Mouse (Mus musculus): ENCODE measurements at regions not wholly inside any gene's neighbourhood (a gene's known extent, or its start where the extent isn't known, plus 50 kb on each side); places are given as distances from the start of the nearest gene placed in this dataset.
"Not testable (repeated sequence)": the region's sequence is repeated elsewhere in the genome, so short reads cannot be mapped to it uniquely, and the experiment has no call there.

DNA sequence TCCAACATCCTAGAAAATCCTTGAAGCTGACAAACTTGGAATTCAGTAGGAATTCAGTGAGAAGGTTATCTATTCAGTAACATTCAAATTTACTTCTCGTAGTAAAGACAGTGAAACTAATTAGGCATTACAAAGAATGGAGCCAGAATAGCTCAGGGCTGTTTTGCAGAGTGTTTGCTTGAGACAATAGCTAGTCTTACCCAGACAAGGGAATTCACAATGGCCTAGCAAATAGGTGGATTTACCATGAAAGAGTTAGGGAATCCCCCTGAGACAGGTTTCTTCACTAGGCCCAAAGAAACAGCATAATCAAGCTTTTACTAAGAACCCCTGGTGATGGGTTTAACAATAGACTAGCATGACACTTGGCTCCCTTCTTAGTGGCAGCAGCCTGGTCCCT lies 699.2 kb upstream of the Dmd start:
- WGBS: 58% methylated on average over 1 of the region's 1 CpGs

DNA sequence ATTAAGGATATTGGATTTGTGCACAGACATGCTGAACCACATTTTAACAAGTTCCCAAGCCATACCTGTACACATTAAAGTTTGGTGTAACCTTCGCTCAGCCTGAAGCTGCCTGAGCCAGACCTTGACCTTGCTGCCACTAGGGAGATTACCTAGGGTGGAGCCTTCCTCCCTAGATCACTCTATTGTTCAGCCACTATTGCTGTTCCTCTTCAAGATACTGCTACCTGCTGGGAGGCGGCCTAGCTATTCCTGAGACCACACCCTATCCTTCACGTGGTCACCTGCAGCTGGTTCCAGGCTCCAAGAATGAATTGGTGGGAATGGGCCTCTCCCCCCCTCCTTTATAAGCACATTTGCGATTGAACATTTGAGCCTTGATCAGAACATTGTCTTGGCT lies 666.3 kb upstream of the Dmd start:
- not testable (repeated sequence) for H3K9me3 ChIP-seq (ENCODE audit: control insufficient read depth, low read length); H3K36me3 ChIP-seq (ENCODE audit: control insufficient read depth, insufficient read depth, low read length); DNase-seq (ENCODE audit: low spot score); H3K4me3 ChIP-seq (ENCODE audit: low read depth, low read length); ATAC-seq (ENCODE audit: low FRiP score, low TSS enrichment); H3K9ac ChIP-seq (ENCODE audit: low read length); H3K27ac ChIP-seq (replicated peaks); H3K4me2 ChIP-seq (replicated peaks; ENCODE audit: low read depth); H3K4me1 ChIP-seq (replicated peaks; ENCODE audit: control insufficient read depth, insufficient read depth); H3K27me3 ChIP-seq (ENCODE audit: control insufficient read depth, insufficient read depth, low read length)
- 73% methylated on average over 4 of the region's 4 CpGs for WGBS

More for the DNA sequence above, 699.2 kb upstream of the Dmd start:
- not testable (repeated sequence) for H3K4me3 ChIP-seq (ENCODE audit: low read depth, low read length); H3K9me3 ChIP-seq (ENCODE audit: control insufficient read depth, low read length); H3K27me3 ChIP-seq (ENCODE audit: control insufficient read depth, insufficient read depth, low read length); H3K36me3 ChIP-seq (ENCODE audit: control insufficient read depth, insufficient read depth, low read length); H3K4me2 ChIP-seq (replicated peaks; ENCODE audit: low read depth); H3K4me1 ChIP-seq (replicated peaks; ENCODE audit: control insufficient read depth, insufficient read depth); H3K9ac ChIP-seq (ENCODE audit: low read length); ATAC-seq (ENCODE audit: low FRiP score, low TSS enrichment); H3K27ac ChIP-seq (replicated peaks); DNase-seq (ENCODE audit: low spot score)

DNA sequence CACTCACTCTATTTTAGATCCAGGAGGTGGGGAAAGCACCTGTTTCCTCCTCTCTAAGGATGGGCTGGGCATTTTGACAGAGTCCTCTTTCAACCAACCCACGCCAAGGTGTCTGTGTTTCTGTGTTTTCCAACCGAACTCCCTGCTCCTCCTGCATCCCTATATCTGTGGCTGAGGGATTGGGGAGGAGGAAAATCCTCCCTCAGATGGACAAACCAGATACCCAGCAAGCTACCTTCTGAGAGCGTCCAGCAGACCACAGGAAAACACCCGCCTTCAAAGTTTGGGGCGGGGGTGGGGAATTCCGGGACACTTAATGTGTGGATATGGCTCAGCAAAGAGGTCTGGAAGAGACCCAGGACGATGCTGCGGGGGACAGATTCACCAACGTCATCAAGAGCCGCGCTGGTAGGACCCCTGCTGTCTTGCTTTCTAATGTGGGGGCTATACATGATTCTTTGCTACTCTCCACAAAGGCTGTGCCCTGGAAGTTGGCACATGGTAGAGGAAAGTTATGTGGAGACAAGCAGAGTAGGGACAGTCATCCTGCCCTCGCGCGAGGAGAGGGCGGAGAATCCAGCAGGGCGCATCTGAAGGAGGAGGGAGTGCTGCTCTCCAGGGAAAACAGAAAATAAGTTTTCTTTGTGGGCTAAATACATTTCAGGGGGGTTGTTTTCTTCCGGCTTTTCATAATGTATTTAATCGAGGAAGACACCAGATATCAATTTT lies 637.7 kb upstream of the Dmd start:
- WGBS: 20% methylated on average over 18 of the region's 18 CpGs
- DNase-seq (ENCODE audit: low spot score) (no peak), ATAC-seq (ENCODE audit: low FRiP score, low TSS enrichment) (no peak)
- Histone ChIP-seq H3K27ac (replicated peaks) (no peak overlapping the region), H3K4me1 (replicated peaks; ENCODE audit: control insufficient read depth, insufficient read depth) (no peaks in the 10 kb centered on the region), H3K36me3 (ENCODE audit: control insufficient read depth, insufficient read depth, low read length) (no peaks in the 10 kb centered on the region), H3K9me3 (ENCODE audit: control insufficient read depth, low read length) (no peaks in the 10 kb centered on the region), H3K4me3 (ENCODE audit: low read depth, low read length) (peak overlapping the region; percentile 15), H3K4me2 (replicated peaks; ENCODE audit: low read depth) (peak overlapping the region; percentile 29; the same call in 1 of the 2 replicates), H3K9ac (ENCODE audit: low read length) (no peak overlapping the region), H3K27me3 (ENCODE audit: control insufficient read depth, insufficient read depth, low read length) (no peaks in the 10 kb centered on the region)
- TF ChIP-seq CTCF (IDR thresholded peaks at IDR 0.05; ENCODE audit: low read depth) (no peak), EP300 (optimal IDR thresholded peaks at IDR 0.05) (no peak)

Data from stomach, postnatal 0 days (tissue).